In the genomic region with DNA sequence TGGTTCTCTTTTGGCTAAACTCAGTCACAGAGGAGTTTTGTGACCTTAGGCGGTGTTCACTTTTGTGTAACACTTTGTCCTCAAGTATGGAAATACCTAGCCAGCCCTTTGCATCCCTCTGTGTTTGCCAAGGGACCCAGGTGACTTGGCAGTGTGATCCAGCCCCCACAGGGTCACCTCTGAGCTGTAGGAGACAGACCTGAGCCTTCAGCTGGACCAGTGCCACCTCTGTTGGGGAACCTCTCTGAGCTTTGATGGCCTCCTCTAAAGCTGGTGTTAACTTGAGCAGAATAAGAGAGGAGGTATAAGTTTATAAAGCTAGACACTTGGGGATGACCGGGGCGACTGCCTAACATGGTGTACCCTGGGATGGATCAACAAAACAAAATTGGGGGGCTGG, we compare ENCODE assay signal across 15 mouse cellular contexts. TPM values are rescaled to one million over a fixed set of nuclear protein-coding genes. Genes with fewer than 3 reads are reported as not detected.
DNase-seq lines count a peak whose midpoint lies in the region; ATAC-seq lines count a peak whose summit lies in the region.
"Had no signal": no experiment of that assay in that cellular context is flagged by ENCODE, and none has a peak within 500 bp of the region (broad histone marks: within the 10 kb centered on the region; RNA-seq: fewer than 3 reads in every experiment).

No protein-coding gene starts in this region.

- no peaks in the 10 kb centered on the region for H3K27me3 ChIP-seq in neural tube, embryonic 11.5 days (ENCODE audit: control insufficient read depth, insufficient read depth, low read length)
- no peaks in the 10 kb centered on the region; the same call in 1 of the 2 replicates for H3K27me3 ChIP-seq in hindbrain, embryonic 11.5 days (ENCODE audit: control insufficient read depth, insufficient read depth, low read length)
- H3K27me3 ChIP-seq in midbrain, embryonic 11.5 days (ENCODE audit: control insufficient read depth, insufficient read depth, low read length) = peaks cover 4% of the 10 kb centered on the region
- H3K27me3 ChIP-seq in intestine, embryonic 16.5 days (replicated peaks; ENCODE audit: control insufficient read depth, insufficient read depth, low read length) = peaks cover 3% of the 10 kb centered on the region

- H3K9ac ChIP-seq in neural tube, embryonic 11.5 days (ENCODE audit: low read length) = no peak overlapping the region
- H3K9ac ChIP-seq in hindbrain, embryonic 11.5 days (ENCODE audit: low read depth, low read length) = no peak overlapping the region
- H3K9ac ChIP-seq in midbrain, embryonic 11.5 days (ENCODE audit: low read length) = no peak overlapping the region
- H3K9ac ChIP-seq in intestine, embryonic 16.5 days (ENCODE audit: low read depth, low read length) = no peak overlapping the region

- ATAC-seq in neural tube, embryonic 11.5 days (ENCODE audit: insufficient read depth, low FRiP score, low TSS enrichment) = no peak
- no peak for ATAC-seq in hindbrain, embryonic 11.5 days (ENCODE audit: low FRiP score)
- no peak for ATAC-seq in midbrain, embryonic 11.5 days (ENCODE audit: low FRiP score)
- ATAC-seq in intestine, embryonic 16.5 days = no peak

- H3K4me3 ChIP-seq in neural tube, embryonic 11.5 days (ENCODE audit: low read depth, low read length) = no peak overlapping the region
- no peak overlapping the region; the same call in 1 of the 2 replicates for H3K4me3 ChIP-seq in hindbrain, embryonic 11.5 days (ENCODE audit: low read depth, low read length)
- H3K4me3 ChIP-seq in midbrain, embryonic 11.5 days (ENCODE audit: low read depth, low read length) = peak overlapping the region; percentile 56
- H3K4me3 ChIP-seq in intestine, embryonic 16.5 days (ENCODE audit: low read length) = no peak overlapping the region

- 0 out of 2 replicates have a peak, but pooled peaks cover 3% of the 10 kb centered on the region for H3K4me1 ChIP-seq in neural tube, embryonic 11.5 days (ENCODE audit: control insufficient read depth, insufficient read depth, low read length)
- no peaks in the 10 kb centered on the region; the same call in 1 of the 2 replicates for H3K4me1 ChIP-seq in hindbrain, embryonic 11.5 days (replicated peaks; ENCODE audit: control insufficient read depth, insufficient read depth, low read length)
- H3K4me1 ChIP-seq in midbrain, embryonic 11.5 days (ENCODE audit: control insufficient read depth, insufficient read depth, low read length) = peaks cover 8% of the 10 kb centered on the region; the same call in 1 of the 2 replicates
- peaks cover 9% of the 10 kb centered on the region for H3K4me1 ChIP-seq in intestine, embryonic 16.5 days (ENCODE audit: control insufficient read depth, insufficient read depth, low read length)

- H3K9me3 ChIP-seq in neural tube, embryonic 11.5 days (ENCODE audit: control insufficient read depth, low read length) = no peaks in the 10 kb centered on the region
- no peaks in the 10 kb centered on the region for H3K9me3 ChIP-seq in hindbrain, embryonic 11.5 days (ENCODE audit: control insufficient read depth, low read length)
- H3K9me3 ChIP-seq in midbrain, embryonic 11.5 days (ENCODE audit: control insufficient read depth, low read length) = no peaks in the 10 kb centered on the region; the same call in 1 of the 2 replicates
- no peaks in the 10 kb centered on the region for H3K9me3 ChIP-seq in intestine, embryonic 16.5 days (ENCODE audit: control insufficient read depth, low read length)

- 97% methylated on average over 3 of the region's 3 CpGs for WGBS in neural tube, embryonic 11.5 days
- 98% methylated on average over 3 of the region's 3 CpGs for WGBS in hindbrain, embryonic 11.5 days
- 97% methylated on average over 3 of the region's 3 CpGs for WGBS in midbrain, embryonic 11.5 days
- WGBS in intestine, embryonic 16.5 days = 100% methylated on average over 3 of the region's 3 CpGs

- no peak for DNase-seq in neural tube, embryonic 11.5 days (ENCODE audit: low spot score)
- DNase-seq in neural tube, embryonic 10.5 days (ENCODE audit: extremely low spot score, low spot score) = no peak
- DNase-seq in hindbrain, embryonic 11.5 days (ENCODE audit: low spot score) = no peak
- no peak for DNase-seq in midbrain, embryonic 11.5 days (ENCODE audit: low spot score, missing footprints)
- no peak for DNase-seq in left cerebral cortex, postnatal 36 days (ENCODE audit: low spot score in 2 of 2)
- DNase-seq in heart, postnatal 4 days = no peak
- DNase-seq in right cerebral cortex, postnatal 4 days = no peak
- DNase-seq: adrenal gland, adult 8-10 months; gastrocnemius, postnatal 36 days; heart, postnatal 36 days; kidney, postnatal 14 days; lung, embryonic 14.5 days; thymus, adult 2 months had no signal

- H3K27ac ChIP-seq in neural tube, embryonic 11.5 days (ENCODE audit: low read depth, low read length) = no peak overlapping the region
- no peak overlapping the region for H3K27ac ChIP-seq in hindbrain, embryonic 11.5 days (ENCODE audit: low read depth, low read length)
- no peak overlapping the region for H3K27ac ChIP-seq in midbrain, embryonic 11.5 days (ENCODE audit: low read depth, low read length)
- H3K27ac ChIP-seq in intestine, embryonic 16.5 days (ENCODE audit: low read length) = no peak overlapping the region
- H3K27ac ChIP-seq: left cerebral cortex, adult 2 months had no signal

- intact Hi-C loops in left cerebral cortex, postnatal 36 days (cut with DNase I) = no loop called here

- peak overlapping the region; percentile 23; the same call in 1 of the 2 replicates for H3K4me2 ChIP-seq in neural tube, embryonic 11.5 days (ENCODE audit: low read depth)
- H3K4me2 ChIP-seq in hindbrain, embryonic 11.5 days (replicated peaks; ENCODE audit: low read depth, low read length) = peak overlapping the region; percentile 53
- H3K4me2 ChIP-seq in midbrain, embryonic 11.5 days = no peak overlapping the region; the same call in 1 of the 2 replicates
- no peak overlapping the region for H3K4me2 ChIP-seq in intestine, embryonic 16.5 days (ENCODE audit: low read depth, low read length)

- H3K36me3 ChIP-seq in neural tube, embryonic 11.5 days (ENCODE audit: control insufficient read depth, insufficient read depth, low read length) = no peaks in the 10 kb centered on the region
- no peaks in the 10 kb centered on the region for H3K36me3 ChIP-seq in hindbrain, embryonic 11.5 days (ENCODE audit: control insufficient read depth, insufficient read depth, low read length)
- peaks cover 3% of the 10 kb centered on the region for H3K36me3 ChIP-seq in midbrain, embryonic 11.5 days (ENCODE audit: control insufficient read depth, insufficient read depth, low read length)
- H3K36me3 ChIP-seq in intestine, embryonic 16.5 days (ENCODE audit: control insufficient read depth, insufficient read depth, low read length) = no peaks in the 10 kb centered on the region

RNA-seq across cellular contexts. Expression of a gene that starts 1.4 kb away (rescaled TPM):
- 42.4 and 46.4 TPM in 2 replicates for polyA plus RNA-seq in neural tube, embryonic 11.5 days (2014; fragmentation: Nextera tagmentation; extraction: Ambion mirVana)
- 38.1 and 45.4 TPM in 2 replicates for polyA plus RNA-seq in hindbrain, embryonic 11.5 days (2014; fragmentation: Nextera tagmentation; extraction: Ambion mirVana)
- 33.2 and 34.8 TPM in 2 replicates for polyA plus RNA-seq in midbrain, embryonic 11.5 days (2014; fragmentation: Nextera tagmentation; extraction: Ambion mirVana)
- 54.3 and 58.7 TPM in 2 replicates for polyA plus RNA-seq in intestine, embryonic 16.5 days (2015; fragmentation: Nextera tagmentation; extraction: Ambion mirVana)
- total RNA-seq in left cerebral cortex, postnatal 36 days (2021) = 10 to 100 TPM; 14.3 to 19.5 TPM
- 10 to 100 TPM; 59.0 to 68.2 TPM for total RNA-seq in heart, postnatal 4 days (2021)

RNA-seq across cellular contexts. Expression of a gene that starts 14.2 kb away (rescaled TPM):
- 55.9 and 58.8 TPM in 2 replicates for polyA plus RNA-seq in neural tube, embryonic 11.5 days (2014; fragmentation: Nextera tagmentation; extraction: Ambion mirVana)
- polyA plus RNA-seq in hindbrain, embryonic 11.5 days (2014; fragmentation: Nextera tagmentation; extraction: Ambion mirVana) = 61.1 and 64.4 TPM in 2 replicates
- polyA plus RNA-seq in midbrain, embryonic 11.5 days (2014; fragmentation: Nextera tagmentation; extraction: Ambion mirVana) = 58.3 and 62.7 TPM in 2 replicates
- 38.1 and 43.7 TPM in 2 replicates for polyA plus RNA-seq in intestine, embryonic 16.5 days (2015; fragmentation: Nextera tagmentation; extraction: Ambion mirVana)
- 10 to 100 TPM; 39.5 to 42.1 TPM for total RNA-seq in left cerebral cortex, postnatal 36 days (2021)
- total RNA-seq in heart, postnatal 4 days (2021) = 10 to 100 TPM; 20.2 to 22.6 TPM

RNA-seq across cellular contexts. Expression of a gene that starts 22.4 kb away (rescaled TPM):
- polyA plus RNA-seq in neural tube, embryonic 11.5 days (2014; fragmentation: Nextera tagmentation; extraction: Ambion mirVana) = 263 and 311 TPM in 2 replicates
- 390 and 438 TPM in 2 replicates for polyA plus RNA-seq in hindbrain, embryonic 11.5 days (2014; fragmentation: Nextera tagmentation; extraction: Ambion mirVana)
- polyA plus RNA-seq in midbrain, embryonic 11.5 days (2014; fragmentation: Nextera tagmentation; extraction: Ambion mirVana) = 360 and 382 TPM in 2 replicates
- polyA plus RNA-seq in intestine, embryonic 16.5 days (2015; fragmentation: Nextera tagmentation; extraction: Ambion mirVana) = 865 and 927 TPM in 2 replicates
- 10 to 100 TPM; 19.3 to 25.0 TPM for total RNA-seq in left cerebral cortex, postnatal 36 days (2021)
- total RNA-seq in heart, postnatal 4 days (2021) = 100 to 1,000 TPM; 465 to 471 TPM

RNA-seq across cellular contexts. Expression of a gene that starts 35.2 kb away (rescaled TPM):
- 34.9 and 36.0 TPM in 2 replicates for polyA plus RNA-seq in neural tube, embryonic 11.5 days (2014; fragmentation: Nextera tagmentation; extraction: Ambion mirVana)
- polyA plus RNA-seq in hindbrain, embryonic 11.5 days (2014; fragmentation: Nextera tagmentation; extraction: Ambion mirVana) = 34.8 and 35.2 TPM in 2 replicates
- 32.6 and 33.8 TPM in 2 replicates for polyA plus RNA-seq in midbrain, embryonic 11.5 days (2014; fragmentation: Nextera tagmentation; extraction: Ambion mirVana)
- 2.2 and 6.4 TPM in 2 replicates for polyA plus RNA-seq in intestine, embryonic 16.5 days (2015; fragmentation: Nextera tagmentation; extraction: Ambion mirVana)
- 100 to 1,000 TPM; 159 to 192 TPM for total RNA-seq in left cerebral cortex, postnatal 36 days (2021)
- 1 to 10 TPM; 9.3 to 9.4 TPM for total RNA-seq in heart, postnatal 4 days (2021)

RNA-seq across cellular contexts. Expression of a gene that starts 49.3 kb away (rescaled TPM):
- polyA plus RNA-seq in neural tube, embryonic 11.5 days (2014; fragmentation: Nextera tagmentation; extraction: Ambion mirVana) = 14.4 and 15.3 TPM in 2 replicates
- 11.8 and 12.4 TPM in 2 replicates for polyA plus RNA-seq in hindbrain, embryonic 11.5 days (2014; fragmentation: Nextera tagmentation; extraction: Ambion mirVana)
- polyA plus RNA-seq in midbrain, embryonic 11.5 days (2014; fragmentation: Nextera tagmentation; extraction: Ambion mirVana) = 9.1 and 10.3 TPM in 2 replicates
- 21.5 and 23.3 TPM in 2 replicates for polyA plus RNA-seq in intestine, embryonic 16.5 days (2015; fragmentation: Nextera tagmentation; extraction: Ambion mirVana)
- 10 to 100 TPM; 23.7 to 31.5 TPM for total RNA-seq in left cerebral cortex, postnatal 36 days (2021)
- total RNA-seq in heart, postnatal 4 days (2021) = 10 to 100 TPM in 1 of 2 experiments, 1 to 10 TPM in 1; 7.7 to 11.1 TPM

Comparison
In these comparisons a context has a peak if more than half of its experiments do, and no peak if none do; other contexts are left out.
1. H3K4me2 ChIP-seq: peak in neural tube, embryonic 11.5 days (single experiment) and hindbrain, embryonic 11.5 days (single experiment); none in midbrain, embryonic 11.5 days (single experiment) and intestine, embryonic 16.5 days (single experiment).